Mouse (Mus musculus) lung, postnatal 0 days (tissue): Measurements from ENCODE around the gene Opn4.

Experiments
- CTCF ChIP-seq: IDR thresholded peaks from 2 replicates; pipeline ENCODE4 v1.5.1; 2016; ENCODE audit warnings: antibody characterized with exemption, mild to moderate bottlenecking
- EP300 ChIP-seq: IDR thresholded peaks from 2 replicates; pipeline ENCODE4 v1.6.1; 2016; ENCODE audit warnings: antibody characterized with exemption, mild to moderate bottlenecking, control low read depth

DNA sequence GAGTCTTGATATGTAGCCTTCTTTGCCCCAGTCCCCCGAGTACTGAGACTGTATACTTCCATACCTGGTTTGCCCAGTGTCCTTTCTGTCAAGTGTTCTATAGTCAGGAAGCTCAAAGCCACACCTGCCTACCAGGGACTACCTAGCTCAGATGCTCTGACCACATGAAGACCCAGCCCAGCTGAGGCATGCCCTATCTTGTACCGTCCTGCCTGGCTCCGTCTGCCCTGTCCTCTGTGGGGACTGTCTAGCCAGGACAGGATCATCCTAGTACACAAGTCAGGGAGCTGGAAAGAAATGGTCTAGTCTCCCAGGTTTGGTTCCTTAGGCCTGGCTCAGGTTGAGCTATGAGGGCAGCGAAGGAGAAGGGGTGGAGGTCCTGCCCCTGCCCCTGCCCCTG lies 31.3 kb downstream of the Opn4 start:
- TF ChIP-seq CTCF: no peak
- TF ChIP-seq EP300: no peak
